Mouse (Mus musculus): ENCODE data around the gene Cend1.
"Not testable (repeated sequence)": the region's sequence is repeated elsewhere in the genome, so short reads cannot be mapped to it uniquely, and the experiment has no call there.

Gene Cend1

GRCm38 (mm10) chr7:141429840-141430584 is 721 bp upstream of the Cend1 start:
- no peak for DNase-seq (ENCODE audit: low spot score in 2 of 2)

DNA sequence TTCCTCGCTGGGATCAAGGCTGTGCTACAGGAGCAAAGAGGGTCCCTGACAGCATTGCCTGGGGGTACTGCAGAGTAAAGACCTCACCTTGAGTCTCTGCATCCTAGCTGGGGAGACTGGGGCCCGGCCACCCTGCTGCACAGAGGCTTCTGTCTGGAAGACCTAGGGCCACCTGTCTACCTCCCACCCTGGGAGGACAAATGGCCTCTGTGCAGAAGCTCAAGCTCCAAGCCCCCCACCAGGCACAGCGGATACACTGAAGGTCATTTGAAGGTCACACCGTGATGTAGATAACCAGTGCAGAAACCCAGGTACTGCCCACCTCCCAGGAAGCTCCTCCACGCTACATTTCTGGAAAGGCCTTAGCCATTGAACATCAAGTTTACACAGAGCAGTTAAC is 590 bp downstream of the Cend1 start:
- DNase-seq (ENCODE audit: low spot score in 2 of 2), result no peak

DNA sequence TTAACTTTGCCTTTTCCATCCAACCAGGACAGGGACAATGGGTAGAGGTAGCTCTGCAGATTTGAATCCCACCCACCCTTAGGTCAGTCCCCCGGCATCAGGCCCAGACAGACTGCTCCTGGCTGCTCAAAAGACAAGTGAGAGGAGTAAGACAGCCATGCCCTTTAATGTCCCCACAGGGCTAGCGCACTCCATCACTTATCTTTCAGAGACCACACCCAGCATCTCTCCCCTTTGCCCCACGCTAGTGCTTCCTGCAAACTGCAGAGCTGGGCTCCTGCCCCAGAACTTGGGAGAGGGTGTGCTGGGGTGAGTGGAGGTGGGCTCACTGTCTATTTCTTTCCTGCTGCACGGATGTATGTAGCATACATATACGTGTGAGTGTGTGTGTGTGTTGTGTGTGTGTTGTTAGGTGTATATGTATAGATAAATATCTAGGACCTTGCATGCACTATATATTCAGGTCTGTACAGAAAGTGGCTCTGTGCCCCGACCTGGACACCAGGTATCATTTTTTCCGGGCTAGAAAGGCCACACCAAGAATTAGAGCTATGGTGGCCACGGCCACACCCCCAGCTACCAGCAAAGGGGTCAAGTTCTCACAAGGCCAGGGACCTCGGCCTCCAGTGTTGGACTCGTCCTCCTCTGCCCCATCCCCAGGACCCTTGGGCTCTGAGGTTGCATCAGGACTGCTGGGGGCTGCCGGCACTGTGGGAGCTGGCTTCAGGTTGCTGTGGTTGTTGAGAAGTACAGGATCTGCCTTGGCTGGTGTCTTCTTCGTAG is 2.2 kb downstream of the Cend1 start:
- DNase-seq (ENCODE audit: low spot score in 2 of 2), result peak in 1 of 2 experiments; percentile 11

DNA sequence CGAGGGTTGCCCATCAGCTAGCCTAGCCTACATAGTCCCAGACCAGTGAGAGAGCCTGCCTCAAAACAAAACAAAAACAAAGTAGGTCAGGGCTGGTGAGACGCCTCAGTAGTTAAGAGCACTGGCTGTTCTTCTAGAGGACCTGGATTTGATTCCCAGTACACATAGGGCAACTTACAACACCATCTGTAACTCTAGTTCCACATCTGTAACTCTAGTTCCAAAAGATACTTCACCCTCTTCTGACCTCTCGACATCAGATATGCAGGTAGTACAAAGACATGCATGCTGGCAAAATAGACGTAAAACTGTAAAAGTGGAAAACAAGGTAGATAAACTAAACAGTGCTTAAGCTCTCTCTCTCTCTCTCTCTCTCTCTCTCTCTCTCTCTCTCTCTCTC is 5.5 kb downstream of the Cend1 start:
- DNase-seq (ENCODE audit: low spot score in 2 of 2), result no peak

DNA sequence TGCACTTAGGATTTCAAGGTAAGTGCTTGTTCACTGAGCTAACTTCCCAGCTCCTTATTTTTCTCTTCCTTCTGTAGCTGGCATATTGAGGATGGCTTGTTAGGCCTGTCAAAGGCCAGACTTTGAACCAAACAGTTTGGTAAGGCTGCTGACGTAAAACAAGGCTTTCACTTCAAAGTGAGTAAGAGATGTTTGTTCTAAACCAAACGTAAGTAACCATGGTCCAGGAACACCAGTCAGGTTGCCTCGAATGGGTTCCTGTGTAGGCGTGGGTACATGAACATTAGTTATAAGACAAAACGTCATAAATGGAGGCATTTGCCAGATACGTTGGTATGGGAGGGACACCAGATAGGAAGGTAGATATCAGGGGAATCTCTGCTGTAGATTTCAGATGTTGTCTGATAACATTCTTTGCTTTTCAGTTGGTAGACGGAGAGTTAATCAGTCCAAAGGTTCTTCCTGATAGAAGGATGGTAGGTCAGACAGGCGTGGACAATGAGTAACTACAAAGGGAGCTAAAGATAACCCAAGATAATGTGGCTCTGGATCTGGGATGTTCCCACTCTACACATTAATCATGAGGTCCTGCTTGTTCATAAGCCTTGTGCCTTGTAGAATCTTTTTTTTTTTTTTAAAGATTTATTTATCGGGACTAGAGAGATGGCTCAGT is 9.1 kb downstream of the Cend1 start:
- DNase-seq (ENCODE audit: low spot score in 2 of 2), result no peak

DNA sequence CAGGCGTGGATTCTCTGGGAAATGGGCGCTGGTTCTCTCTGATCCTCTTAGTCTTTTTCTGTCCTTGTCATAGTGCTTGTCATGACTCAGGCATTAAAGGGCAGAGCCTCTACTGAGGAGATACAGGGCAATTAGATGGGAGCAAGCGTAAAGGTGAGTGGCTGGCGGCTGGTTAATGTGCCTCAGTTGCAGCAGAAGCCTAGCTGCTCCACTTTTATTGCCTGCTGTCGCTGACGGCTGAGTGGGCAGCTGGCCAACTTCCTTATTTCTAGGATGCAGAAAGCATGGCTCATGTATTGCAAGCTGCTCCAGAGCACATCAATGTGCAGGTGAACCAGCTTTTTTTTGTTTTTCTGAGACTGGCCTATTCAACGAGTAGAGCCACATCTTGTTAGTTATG is 10.3 kb downstream of the Cend1 start:
- peak; percentile 39 to 67 for DNase-seq (ENCODE audit: low spot score in 2 of 2)

- DNase-seq (ENCODE audit: low spot score in 2 of 2), result peak in 1 of 2 experiments; percentile 11
These were observed 11.3 kb downstream of the Cend1 start for GRCm38 (mm10) chr7:141417731-141418681.

GRCm38 (mm10) chr7:141416144-141416841 is 13.0 kb downstream of the Cend1 start:
- DNase-seq (ENCODE audit: low spot score in 2 of 2), result peak in 1 of 2 experiments; percentile 11

GRCm38 (mm10) chr7:141413809-141414584 is 15.3 kb downstream of the Cend1 start, which contains the start of gene Gatd1:
Gatd1 (minus strand) TSS chr7:141414136.
- peak; percentile 100 for DNase-seq (ENCODE audit: low spot score in 2 of 2)

DNA sequence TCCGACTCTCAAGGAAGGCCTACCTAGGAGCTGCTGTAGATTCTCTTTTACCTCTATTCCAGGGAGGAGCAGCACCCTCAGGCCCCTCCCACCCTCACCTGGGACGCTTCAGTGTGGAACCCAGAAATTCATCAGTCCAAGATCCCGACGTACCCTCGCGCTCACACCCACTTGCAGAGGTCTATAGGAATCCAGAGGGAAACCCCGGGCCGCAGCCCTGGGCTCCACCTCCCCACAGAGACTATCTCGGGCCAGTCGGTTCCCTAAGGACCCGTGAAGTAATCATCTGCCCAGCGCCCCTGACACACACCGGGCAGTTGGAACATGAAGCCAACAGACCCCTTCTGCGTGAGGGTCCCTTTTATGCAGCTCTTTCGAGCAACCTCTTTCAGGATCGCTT is 16.0 kb downstream of the Cend1 start:
- DNase-seq (ENCODE audit: low spot score in 2 of 2), result peak in 1 of 2 experiments; percentile 67

- no peak for DNase-seq (ENCODE audit: low spot score in 2 of 2)
These were observed 17.6 kb downstream of the Cend1 start for GRCm38 (mm10) chr7:141411667-141412066.

DNA sequence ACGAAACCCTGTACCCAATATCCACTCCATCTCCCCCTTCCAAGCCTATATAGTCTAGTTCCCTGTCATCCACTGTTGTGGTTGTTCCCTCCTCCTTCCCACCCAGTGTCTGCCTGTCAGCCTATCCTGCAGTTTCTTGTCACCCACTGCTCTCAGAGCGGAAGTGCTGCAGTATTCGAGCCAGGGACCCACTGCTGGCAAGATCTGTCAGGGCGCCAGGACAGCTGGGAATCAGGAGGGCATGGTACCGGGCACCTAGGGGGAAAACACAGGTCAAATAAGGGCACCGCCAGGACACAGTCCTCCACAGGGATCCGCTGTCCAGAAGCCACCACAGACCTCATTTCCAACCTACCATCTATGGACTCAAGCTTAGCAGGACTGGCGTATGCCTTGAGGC is 18.7 kb downstream of the Cend1 start:
- DNase-seq (ENCODE audit: low spot score in 2 of 2), result peak in 1 of 2 experiments; percentile 63

DNA sequence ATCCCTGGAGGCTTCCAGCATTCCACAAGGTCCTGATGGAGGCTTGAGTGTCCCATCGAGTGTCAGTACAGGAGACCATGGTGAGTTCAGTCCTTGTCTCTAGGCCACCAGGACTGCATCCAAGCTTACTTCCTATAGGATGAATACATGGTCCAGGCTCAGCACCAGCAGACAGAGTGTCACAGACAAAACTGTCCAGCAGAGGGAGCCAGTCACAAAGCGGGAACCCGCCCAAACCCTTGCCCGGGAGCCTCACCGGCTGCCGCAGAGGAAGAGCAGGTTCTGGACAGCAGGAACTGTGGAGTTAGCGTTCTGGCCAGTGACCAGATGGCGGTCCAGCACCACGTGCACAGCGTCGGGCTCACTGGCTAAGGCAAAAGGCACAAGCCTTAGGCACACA is 20.5 kb downstream of the Cend1 start:
- peak; percentile 86 to 95 for DNase-seq (ENCODE audit: low spot score in 2 of 2)

- DNase-seq (ENCODE audit: low spot score in 2 of 2), result not testable (repeated sequence)
These were observed 21.6 kb downstream of the Cend1 start for GRCm38 (mm10) chr7:141407670-141408069.

DNA sequence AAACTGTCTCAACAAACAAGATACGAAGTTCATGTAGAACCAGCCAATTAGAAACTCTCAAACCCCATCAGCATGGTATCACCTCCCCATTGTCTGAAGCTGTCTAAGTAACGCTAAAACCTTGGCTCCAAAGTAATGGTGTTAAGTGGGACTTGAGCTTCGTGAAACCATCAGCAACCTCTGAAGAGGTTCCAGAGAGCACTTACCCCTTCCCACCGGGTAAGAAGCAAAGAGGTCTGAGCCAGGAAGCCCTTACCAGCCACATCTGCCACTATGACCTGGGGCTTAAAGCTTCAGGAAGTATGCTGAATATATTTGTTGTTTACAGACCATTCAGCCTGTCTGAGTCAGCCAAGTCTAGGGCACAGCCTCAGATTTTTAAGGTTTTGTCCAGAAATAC is 23.8 kb downstream of the Cend1 start:
- no peak for DNase-seq (ENCODE audit: low spot score in 2 of 2)

DNA sequence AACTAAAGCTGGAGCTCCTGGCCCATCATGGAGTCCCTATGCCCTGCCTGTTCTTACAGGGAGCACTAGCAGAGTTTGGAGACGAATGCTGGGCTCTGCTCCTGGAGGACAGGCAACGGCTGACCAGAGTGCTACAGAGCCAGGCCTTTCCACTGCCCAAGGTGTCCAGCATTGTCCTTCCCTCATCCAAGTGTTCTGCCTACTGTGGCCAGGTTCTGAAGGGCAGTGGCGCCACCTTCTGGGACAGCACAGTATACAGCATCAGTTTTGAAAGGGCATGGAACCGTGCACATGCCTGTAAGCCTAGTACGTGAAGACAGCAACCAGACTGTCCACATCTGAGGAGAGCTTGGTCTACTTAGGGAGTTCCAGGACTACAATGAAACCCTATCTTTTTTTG is 26.0 kb downstream of the Cend1 start:
- peak; percentile 65 to 83 for DNase-seq (ENCODE audit: low spot score in 2 of 2)

DNA sequence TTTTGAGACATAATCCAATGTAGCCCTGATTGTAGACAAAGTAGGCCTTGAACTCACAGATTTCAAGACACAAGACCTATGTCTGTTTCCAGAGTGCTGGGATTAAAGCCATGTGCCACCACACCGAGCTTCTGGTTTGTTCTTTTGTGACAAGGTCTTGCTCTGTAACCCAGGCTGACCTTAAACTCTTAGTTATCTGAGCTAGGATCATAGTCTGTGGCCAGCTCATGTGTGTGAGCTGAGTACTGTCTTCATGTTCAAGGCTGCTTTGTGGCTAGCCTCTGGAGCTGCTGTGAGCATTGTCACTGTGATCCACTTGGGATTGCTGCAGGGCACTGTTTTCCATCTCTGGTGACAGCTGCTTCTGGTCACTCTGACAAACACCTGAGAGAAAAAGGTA is 33.9 kb downstream of the Cend1 start:
- no peak for DNase-seq (ENCODE audit: low spot score in 2 of 2)

DNA sequence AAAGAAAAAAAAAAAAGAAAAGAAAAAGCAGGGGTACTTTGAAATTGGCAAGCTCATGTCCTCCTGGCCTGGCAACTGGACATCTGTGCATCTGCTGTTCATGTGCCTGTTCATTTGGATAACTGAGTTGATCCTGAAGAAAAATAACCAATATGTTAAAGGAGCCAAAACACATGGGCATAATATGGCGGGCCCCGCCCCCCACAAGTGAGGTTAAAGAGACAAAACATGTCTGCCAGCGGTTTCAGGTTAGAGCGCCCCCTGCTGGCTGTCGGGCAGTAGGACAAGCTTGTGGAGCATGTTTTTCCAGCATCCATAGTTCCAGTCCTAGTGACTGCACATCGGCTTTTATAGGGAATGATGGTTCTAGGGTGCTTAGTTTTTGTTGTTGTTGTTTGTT is 34.5 kb downstream of the Cend1 start:
- DNase-seq (ENCODE audit: low spot score in 2 of 2), result peak; percentile 84 to 96

DNA sequence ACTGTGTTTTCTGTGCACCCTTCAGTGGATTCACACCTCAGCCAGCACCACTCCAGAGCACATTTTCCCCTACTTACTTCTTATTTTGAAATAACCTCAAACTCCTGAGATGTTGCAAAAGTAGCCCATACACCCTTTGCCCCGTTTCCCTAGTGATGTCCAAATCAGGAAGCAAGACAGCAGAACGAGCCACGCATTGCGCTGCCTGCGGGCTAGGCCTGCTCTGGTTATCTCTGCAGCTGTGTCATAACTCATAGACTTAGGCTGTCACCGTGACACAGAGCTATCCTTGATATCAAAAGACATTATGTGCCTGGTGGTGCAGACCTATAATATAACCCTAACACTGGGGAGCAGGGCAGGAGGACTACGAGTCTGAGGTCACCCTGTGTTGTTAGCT is 35.1 kb downstream of the Cend1 start:
- peak; percentile 46 to 70 for DNase-seq (ENCODE audit: low spot score in 2 of 2)

Data from spleen, postnatal 4 days (tissue).